ENCODE assay signal across 18 mouse cellular contexts in genomic region chr15:27710698-27711097, GRCm38 (mm10). TPM values are rescaled to one million over a fixed set of nuclear protein-coding genes. Genes with fewer than 3 reads are reported as not detected.
DNase-seq lines count a peak whose midpoint lies in the region; ATAC-seq lines count a peak whose summit lies in the region.
"Had no signal": no experiment of that assay in that cellular context is flagged by ENCODE, and none has a peak within 500 bp of the region (broad histone marks: within the 10 kb centered on the region; RNA-seq: fewer than 3 reads in every experiment).

No protein-coding gene starts in this region.

- H3K9ac ChIP-seq in midbrain, embryonic 11.5 days (ENCODE audit: low read length), result no peak overlapping the region
- H3K9ac ChIP-seq in midbrain, embryonic 13.5 days (replicated peaks), result no peak overlapping the region
- H3K9ac ChIP-seq: hindbrain, embryonic 12.5 days; liver, embryonic 15.5 days had no signal

- peak; percentile 36 for DNase-seq in gastrocnemius, adult 18-20 months (ENCODE audit: low spot score)
- DNase-seq in gastrocnemius, postnatal 10 days, result no peak
- DNase-seq in midbrain, embryonic 11.5 days (ENCODE audit: low spot score, missing footprints), result peak; percentile 59
- DNase-seq in adipocyte (ENCODE audit: low spot score), result peak; percentile 68
- peak; percentile 72 for DNase-seq in lung, postnatal 10 days
- no peak for DNase-seq in cerebellum, adult 9-10 months
- DNase-seq: cerebellum, adult 18-20 months; heart, postnatal 10 days; kidney, adult 9 months; layer of hippocampus, postnatal 36 days; right cerebral cortex, adult 18-20 months; thymus, postnatal 14 days had no signal

- no peaks in the 10 kb centered on the region for H3K9me3 ChIP-seq in midbrain, embryonic 11.5 days (ENCODE audit: control insufficient read depth, low read length)
- no peaks in the 10 kb centered on the region for H3K9me3 ChIP-seq in midbrain, embryonic 13.5 days
- H3K9me3 ChIP-seq: hindbrain, embryonic 12.5 days; liver, embryonic 15.5 days had no signal

- no peaks in the 10 kb centered on the region for H3K4me1 ChIP-seq in midbrain, embryonic 11.5 days (ENCODE audit: control insufficient read depth, insufficient read depth, low read length)
- no peaks in the 10 kb centered on the region for H3K4me1 ChIP-seq in midbrain, embryonic 13.5 days (replicated peaks)
- H3K4me1 ChIP-seq: hindbrain, embryonic 12.5 days; liver, embryonic 15.5 days had no signal

- no peak for ATAC-seq in midbrain, embryonic 11.5 days (ENCODE audit: low FRiP score)
- no peak for ATAC-seq in midbrain, embryonic 13.5 days
- no peak for ATAC-seq in granulocyte monocyte progenitor cell, adult 5-6 weeks (replicated peaks; ENCODE audit: poor library complexity, severe bottlenecking)
- ATAC-seq: CD4-positive, CD25-positive, alpha-beta regulatory T cell, adult 4 months had no signal

- no peak overlapping the region for H3K27ac ChIP-seq in midbrain, embryonic 11.5 days (ENCODE audit: low read depth, low read length)
- H3K27ac ChIP-seq in midbrain, embryonic 13.5 days, result no peak overlapping the region
- H3K27ac ChIP-seq: hindbrain, embryonic 12.5 days; liver, embryonic 15.5 days had no signal

- H3K27me3 ChIP-seq in midbrain, embryonic 11.5 days (ENCODE audit: control insufficient read depth, insufficient read depth, low read length), result no peaks in the 10 kb centered on the region
- no peaks in the 10 kb centered on the region for H3K27me3 ChIP-seq in midbrain, embryonic 13.5 days
- H3K27me3 ChIP-seq: hindbrain, embryonic 12.5 days; liver, embryonic 15.5 days had no signal

- H3K36me3 ChIP-seq in midbrain, embryonic 11.5 days (ENCODE audit: control insufficient read depth, insufficient read depth, low read length), result no peaks in the 10 kb centered on the region
- no peaks in the 10 kb centered on the region for H3K36me3 ChIP-seq in midbrain, embryonic 13.5 days
- H3K36me3 ChIP-seq: hindbrain, embryonic 12.5 days; liver, embryonic 15.5 days had no signal

- WGBS in midbrain, embryonic 11.5 days, result 84% methylated on average over 9 of the region's 9 CpGs
- WGBS in midbrain, embryonic 13.5 days, result 80% methylated on average over 9 of the region's 9 CpGs

- H3K4me3 ChIP-seq in midbrain, embryonic 11.5 days (ENCODE audit: low read depth, low read length), result no peak overlapping the region
- no peak overlapping the region for H3K4me3 ChIP-seq in midbrain, embryonic 13.5 days (replicated peaks)
- H3K4me3 ChIP-seq: hindbrain, embryonic 12.5 days; liver, embryonic 15.5 days had no signal

- H3K4me2 ChIP-seq in midbrain, embryonic 11.5 days, result no peak overlapping the region
- no peak overlapping the region for H3K4me2 ChIP-seq in midbrain, embryonic 13.5 days (replicated peaks)
- H3K4me2 ChIP-seq: heart, embryonic 11.5 days; hindbrain, embryonic 12.5 days; liver, embryonic 15.5 days had no signal

RNA-seq across cellular contexts. Expression of gene Otulinl, which starts 29.3 kb away (rescaled TPM):
- total RNA-seq in gastrocnemius, adult 18-20 months (2021), result under 1 TPM; 0.91 to 0.93 TPM
- 1 to 10 TPM; 2.3 to 3.6 TPM for total RNA-seq in gastrocnemius, postnatal 10 days (2021)
- polyA plus RNA-seq in midbrain, embryonic 11.5 days (2014; fragmentation: Nextera tagmentation; extraction: Ambion mirVana), result 6.1 and 7.5 TPM in 2 replicates
- 6.5 and 8.2 TPM in 2 replicates for polyA plus RNA-seq in midbrain, embryonic 13.5 days (2015; fragmentation: Nextera tagmentation; extraction: Ambion mirVana)
- 56.7 and 73.7 TPM in 2 replicates for total RNA-seq in granulocyte monocyte progenitor cell, adult 5-6 weeks (2014; fragmentation: Nextera tagmentation)
- total RNA-seq in granulocyte monocyte progenitor cell, adult 5-6 weeks (2017), result 29.6 and 35.3 TPM in 2 replicates

Comparison
In these comparisons a context has a peak if more than half of its experiments do, and no peak if none do; other contexts are left out.
1. DNase-seq: peak in gastrocnemius, adult 18-20 months (single experiment), midbrain, embryonic 11.5 days (single experiment), adipocyte (single experiment) and lung, postnatal 10 days (single experiment); none in gastrocnemius, postnatal 10 days (single experiment) and cerebellum, adult 9-10 months (single experiment).
2. RNA of gene Otulinl, which starts 29.3 kb away (total RNA-seq): 29.6 to 73.7 TPM in granulocyte monocyte progenitor cell, adult 5-6 weeks; 2.3 to 3.6 TPM in gastrocnemius, postnatal 10 days and 0.91 to 0.93 TPM in gastrocnemius, adult 18-20 months; every median in the first group is over 4 times any median in the second.